Mouse (Mus musculus) ES-Bruce4 (cell line): ENCODE data around the gene Dnhd1. TPM values are rescaled to one million over a fixed set of nuclear protein-coding genes. Genes with fewer than 3 reads are reported as not detected.
A peak's percentile ranks its signal among the peaks of the same experiment; 100 is the strongest.

ENCODE experiments used
- H3K27ac ChIP-seq: 2 replicates; pipeline ENCODE4 v1.5.1; 2012; ENCODE audit warnings: low read length, inconsistent platforms; ENCODE audit not compliant: insufficient read depth
- H3K27me3 ChIP-seq: 2 replicates; pipeline ENCODE4 v1.6.1; 2012; ENCODE audit warnings: mild to moderate bottlenecking, low read length, inconsistent platforms; ENCODE audit not compliant: control insufficient read depth, poor library complexity, insufficient read depth, severe bottlenecking
- H3K36me3 ChIP-seq: 2 replicates; pipeline ENCODE4 v1.6.1; 2012; ENCODE audit warnings: inconsistent platforms, mild to moderate bottlenecking, low read length, moderate library complexity; ENCODE audit not compliant: control insufficient read depth, poor library complexity, insufficient read depth, severe bottlenecking
- H3K4me1 ChIP-seq: one replicate; pipeline ENCODE4 v1.8.1; 2011; ENCODE audit warnings: low read length; ENCODE audit not compliant: control insufficient read depth, insufficient read depth
- H3K4me3 ChIP-seq: 2 replicates; pipeline ENCODE4 v1.5.1; 2011; ENCODE audit warnings: low read depth, mild to moderate bottlenecking, low read length
- H3K9ac ChIP-seq: 2 replicates; pipeline ENCODE4 v1.6.1; 2012; ENCODE audit warnings: low read depth, mild to moderate bottlenecking, inconsistent platforms; ENCODE audit not compliant: poor library complexity, severe bottlenecking
- H3K9me3 ChIP-seq: replicated peaks from 2 replicates; pipeline ENCODE4 v1.6.1; 2012; ENCODE audit warnings: mild to moderate bottlenecking, low read length, inconsistent platforms; ENCODE audit not compliant: control insufficient read depth, poor library complexity, insufficient read depth, severe bottlenecking
- CTCF ChIP-seq: IDR thresholded peaks from one replicate; pipeline ENCODE4 v1.8.1; 2011; ENCODE audit warnings: low read depth, low read length
- EP300 ChIP-seq: IDR thresholded peaks from 2 replicates; pipeline ENCODE4 v1.6.1; 2011; ENCODE audit warnings: low read depth, low read length; ENCODE audit not compliant: insufficient read depth
- POLR2A ChIP-seq: IDR thresholded peaks from one replicate; pipeline ENCODE4 v1.8.1; 2011; ENCODE audit warnings: low read length; ENCODE audit not compliant: insufficient read depth
- polyA plus RNA-seq: library from polyadenylated mRNA; stranded (reverse); fragments of >200 nt; gene quantifications from 2 replicates; pipeline ENCODE4 v1.2.4, GENCODE M21; 2011; ENCODE audit warnings: low read depth; ENCODE audit not compliant: missing spikeins, insufficient read depth, insufficient read length

Dnhd1 gene
- polyA plus RNA-seq, 1 experiment, result 1.7 TPM

DNA sequence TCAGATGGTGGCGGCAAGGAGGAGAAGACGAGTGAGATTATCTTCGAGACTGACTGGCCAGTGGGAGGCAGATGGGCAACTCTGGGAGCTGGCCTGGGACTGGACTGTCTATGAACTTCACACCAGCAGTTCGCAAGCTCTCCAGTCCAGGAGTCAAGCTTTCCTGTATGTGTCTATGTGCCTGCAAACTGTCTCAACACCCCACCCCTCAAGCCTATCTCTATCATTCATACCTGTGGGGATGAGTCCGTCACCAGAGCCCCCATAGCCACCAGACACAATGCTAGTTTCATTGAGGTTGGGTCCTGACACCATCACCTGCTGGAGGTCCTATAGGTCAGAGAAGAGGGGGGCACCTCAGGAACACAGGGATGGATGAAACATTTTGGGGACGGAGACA is 11.9 kb upstream of the Dnhd1 start:
- Histone ChIP-seq H3K4me1 (no peaks in the 10 kb centered on the region), H3K36me3 (peaks cover 15% of the 10 kb centered on the region), H3K27me3 (no peaks in the 10 kb centered on the region), H3K9me3 (no peaks in the 10 kb centered on the region), H3K27ac (no peak overlapping the region), H3K9ac (no peak overlapping the region), H3K4me3 (no peak overlapping the region)
- TF ChIP-seq POLR2A (no peak), CTCF (no peak), EP300 (no peak)

DNA sequence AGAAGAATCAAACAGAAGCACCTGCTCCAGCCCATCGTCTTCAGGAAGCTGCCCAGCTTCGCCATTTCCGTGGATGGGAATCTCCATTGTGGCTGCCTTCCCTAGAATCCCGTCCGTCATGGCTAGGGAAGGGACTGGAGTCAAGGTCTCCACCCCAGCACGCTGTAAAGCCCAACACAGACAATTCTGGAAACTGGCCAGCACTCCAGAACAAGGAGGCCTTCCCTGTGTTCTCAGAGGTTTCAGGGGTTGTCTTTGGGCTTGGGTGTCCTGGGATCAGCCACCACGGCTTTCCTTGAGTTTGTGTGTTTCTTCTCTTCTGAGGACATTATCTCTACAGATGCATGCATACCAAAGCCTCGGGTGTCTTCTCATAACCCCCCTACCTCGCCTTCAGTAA is 11.3 kb upstream of the Dnhd1 start:
- H3K4me3 ChIP-seq, result peak overlapping the region; percentile 87
- peaks cover 15% of the 10 kb centered on the region for H3K36me3 ChIP-seq

DNA sequence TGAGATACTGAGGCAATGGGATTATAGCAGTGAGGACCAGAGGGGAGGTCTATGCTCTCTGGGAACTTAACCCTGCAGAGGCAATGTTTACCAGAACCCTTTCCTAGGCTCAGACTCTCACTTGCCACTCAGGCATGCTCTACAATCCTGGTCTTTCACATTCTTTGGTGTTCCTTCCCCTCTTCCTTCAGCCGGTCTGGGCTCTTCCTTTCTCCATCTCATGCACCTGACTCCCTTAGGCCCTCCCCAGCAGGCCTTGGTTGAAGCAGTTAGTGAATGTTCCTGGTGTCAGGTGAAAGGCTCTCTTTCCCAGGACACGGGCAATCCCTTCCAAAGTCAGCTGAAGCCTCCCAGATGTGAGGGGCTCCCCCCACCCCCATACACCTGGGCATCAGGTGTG is 10.9 kb upstream of the Dnhd1 start, which contains the start of gene Timm10b:
Timm10b (plus strand) TSS at position 301 of the 400 bp plus-strand sequence.
- Histone ChIP-seq H3K4me3 (peak within 1 kb of the TSS; percentile 97), H3K4me1 (no peaks in the 10 kb centered on the region), H3K27me3 (no peaks in the 10 kb centered on the region), H3K9me3 (no peaks in the 10 kb centered on the region), H3K36me3 (peaks cover 15% of the 10 kb centered on the region), H3K9ac (peak within 1 kb of the TSS; percentile 68), H3K27ac (no peak within 1 kb of the TSS)
- TF ChIP-seq POLR2A, result no peak
- no peak for TF ChIP-seq CTCF
- no peak for TF ChIP-seq EP300

More for the DNA sequence above, 11.3 kb upstream of the Dnhd1 start:
- no peak overlapping the region for H3K27ac ChIP-seq
- H3K4me1 ChIP-seq, result no peaks in the 10 kb centered on the region
- H3K27me3 ChIP-seq, result no peaks in the 10 kb centered on the region
- TF ChIP-seq EP300 (no peak), CTCF (no peak), POLR2A (no peak)
- no peaks in the 10 kb centered on the region for H3K9me3 ChIP-seq
- H3K9ac ChIP-seq, result peak overlapping the region; percentile 68

DNA sequence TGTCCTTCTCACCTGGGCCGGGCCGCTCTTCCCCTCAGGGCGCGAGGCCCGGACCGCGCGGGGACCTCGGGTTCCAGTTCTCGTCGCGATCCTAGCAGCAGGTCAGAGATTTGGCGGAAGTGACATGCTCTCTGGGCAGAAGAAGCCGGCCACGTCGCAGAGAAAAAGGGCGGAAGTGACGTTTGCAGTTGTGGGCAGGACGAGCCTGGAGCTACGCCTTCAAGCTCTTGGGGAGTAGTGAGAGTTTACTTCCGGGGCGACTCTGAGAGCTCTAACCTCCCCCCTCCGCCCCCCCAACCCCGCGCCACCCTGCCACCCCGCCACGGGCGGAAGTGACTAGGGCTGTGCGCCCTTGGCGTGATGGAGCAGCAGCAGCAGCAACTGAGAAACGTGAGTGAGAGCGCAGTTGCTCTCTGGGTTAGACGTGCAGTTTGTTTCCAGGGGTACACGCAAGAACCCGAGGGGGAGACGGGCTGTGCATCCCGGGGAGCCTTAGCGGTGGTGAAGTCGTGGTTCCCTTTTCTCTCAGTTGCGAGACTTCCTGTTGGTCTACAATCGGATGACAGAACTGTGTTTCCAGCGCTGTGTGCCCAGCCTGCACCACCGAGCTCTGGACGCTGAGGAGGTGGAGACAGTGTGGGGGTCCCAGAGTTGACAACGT is 10.3 kb upstream of the Dnhd1 start, which contains the start of the genes Arfip2 and Gm45799:
Arfip2 (minus strand) TSS at position 184 of the 661 bp plus-strand sequence.
Gm45799 (plus strand) TSS at position 320 of the 661 bp plus-strand sequence.
- H3K27me3 ChIP-seq, result no peaks in the 10 kb centered on the region
- no peaks in the 10 kb centered on the region for H3K9me3 ChIP-seq
- H3K9ac ChIP-seq, result peak within 1 kb of the TSS; percentile 68
- peaks cover 15% of the 10 kb centered on the region for H3K36me3 ChIP-seq
- TF ChIP-seq EP300 (0 out of 2 replicates have a peak, but pooled peaks have one; percentile 21), CTCF (no peak)
- H3K4me3 ChIP-seq, result peak within 1 kb of the TSS; percentile 97
- no peaks in the 10 kb centered on the region for H3K4me1 ChIP-seq
- no peak within 1 kb of the TSS for H3K27ac ChIP-seq

DNA sequence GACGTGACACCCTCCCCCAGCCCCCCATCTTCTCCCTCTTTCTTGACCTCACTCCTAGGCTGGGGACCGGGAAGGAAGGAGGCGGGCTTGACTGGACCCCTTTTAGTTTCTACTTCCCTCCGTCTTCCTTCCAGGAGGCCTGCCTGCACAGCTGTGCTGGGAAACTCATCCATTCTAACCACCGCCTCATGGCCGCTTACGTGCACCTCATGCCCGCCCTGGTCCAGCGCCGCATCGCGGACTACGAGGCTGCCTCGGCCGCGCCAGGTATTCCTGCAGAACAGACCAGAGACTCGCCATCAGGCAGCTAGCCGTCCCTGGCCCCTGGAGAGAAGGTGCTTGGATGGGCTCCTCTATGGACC is 9.8 kb upstream of the Dnhd1 start:
- Histone ChIP-seq H3K27me3 (no peaks in the 10 kb centered on the region), H3K4me3 (peak overlapping the region; percentile 97), H3K9me3 (no peaks in the 10 kb centered on the region), H3K36me3 (peaks cover 15% of the 10 kb centered on the region), H3K4me1 (no peaks in the 10 kb centered on the region), H3K9ac (peak overlapping the region; percentile 68), H3K27ac (no peak overlapping the region)
- TF ChIP-seq CTCF (no peak), POLR2A (no peak), EP300 (no peak)

DNA sequence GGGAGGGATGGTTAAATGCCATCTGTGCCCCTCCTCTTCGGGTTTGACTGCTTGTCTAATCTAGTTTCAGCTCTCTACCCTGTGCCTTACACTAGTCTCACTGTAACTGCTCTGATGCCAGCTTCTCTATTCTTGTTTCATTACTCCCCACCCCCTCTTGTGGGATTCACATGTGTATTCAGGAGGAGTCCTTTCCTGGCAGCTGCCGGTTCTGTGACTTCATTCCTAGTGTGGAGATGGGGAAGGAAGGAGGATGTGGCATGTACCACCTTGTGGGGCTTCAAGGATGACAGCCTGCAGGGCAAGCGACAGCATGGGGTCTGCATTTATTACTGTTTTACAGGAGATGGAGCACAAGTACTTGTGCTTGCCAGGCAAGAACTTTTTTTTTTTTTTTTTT is 8.7 kb upstream of the Dnhd1 start:
- H3K9me3 ChIP-seq, result no peaks in the 10 kb centered on the region
- H3K27ac ChIP-seq, result no peak overlapping the region
- TF ChIP-seq POLR2A (no peak), CTCF (no peak), EP300 (no peak)
- H3K36me3 ChIP-seq, result peaks cover 7% of the 10 kb centered on the region
- H3K9ac ChIP-seq, result no peak overlapping the region
- H3K4me1 ChIP-seq, result no peaks in the 10 kb centered on the region
- H3K4me3 ChIP-seq, result no peak overlapping the region
- no peaks in the 10 kb centered on the region for H3K27me3 ChIP-seq
